Mouse (Mus musculus): ENCODE results near the gene Ficd. TPM values are rescaled to one million over a fixed set of nuclear protein-coding genes. Genes with fewer than 3 reads are reported as not detected.

The Ficd gene
- 1.0 and 3.0 TPM in 2 replicates for polyA plus RNA-seq (2011; ENCODE audit: insufficient read depth, insufficient read length, low replicate concordance, missing spikeins)

DNA sequence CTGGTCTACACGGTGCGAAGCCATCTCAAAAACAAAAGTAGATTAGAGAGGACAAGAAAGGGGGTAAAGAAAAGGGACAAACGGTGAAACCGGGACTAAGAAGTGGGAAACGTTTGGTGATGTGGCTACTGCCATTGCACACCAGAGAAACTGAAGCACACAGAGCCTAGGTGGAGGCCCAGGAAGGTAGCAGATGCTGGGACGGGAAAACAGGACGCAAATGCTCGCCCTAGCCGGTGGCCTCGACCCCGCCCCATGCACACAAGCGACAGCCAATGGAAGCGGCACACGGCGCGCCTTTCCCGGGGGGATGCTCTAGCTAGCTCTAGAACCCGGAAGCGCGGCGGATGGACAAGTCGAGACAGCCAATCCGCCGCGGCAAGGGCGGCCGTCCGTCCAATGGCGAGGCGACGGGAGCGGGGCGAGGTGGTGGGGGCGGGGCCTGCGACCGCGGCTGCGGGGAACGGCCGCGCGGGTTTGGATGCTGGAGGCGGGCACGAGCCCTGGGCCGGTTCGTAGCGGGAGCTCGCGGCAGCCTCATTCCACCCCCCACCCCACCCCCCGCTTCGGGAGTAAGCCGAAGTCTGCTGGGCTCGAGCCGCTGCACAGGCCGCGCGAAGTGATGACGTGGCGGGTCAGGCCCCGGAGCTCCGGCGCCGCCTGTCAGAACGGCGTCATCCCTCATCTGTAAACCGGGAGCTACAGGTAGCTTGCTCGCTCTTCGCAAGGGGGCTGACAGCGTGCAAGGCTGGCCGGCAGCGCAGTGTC is at the start of gene Ficd:
Gene Ficd, plus strand, starts transcription at position 459 of the 768 bp plus-strand sequence.
- peak within 1 kb of the TSS; percentile 83 for H3K4me3 ChIP-seq (replicated peaks; ENCODE audit: control insufficient read depth, low read depth, low read length)
- H3K4me1 ChIP-seq (ENCODE audit: control insufficient read depth, insufficient read depth, low read length), result peaks cover 1% of the 10 kb centered on the region; the same call in 1 of the 2 replicates
- peak within 1 kb of the TSS; percentile 97 for H3K27ac ChIP-seq (ENCODE audit: control insufficient read depth, insufficient read depth, low read depth, low read length, poor library complexity)
- WGBS, result under 1% methylated on average over 71 of the region's 71 CpGs
- TF ChIP-seq CTCF (IDR thresholded peaks at IDR 0.05; ENCODE audit: control insufficient read depth, insufficient read depth, low read length) (no peak), POLR2A (IDR thresholded peaks at IDR 0.05; ENCODE audit: borderline replicate concordance, control insufficient read depth, low read depth, low read length) (peak; percentile 62; the same call in 1 of the 2 replicates)

DNA sequence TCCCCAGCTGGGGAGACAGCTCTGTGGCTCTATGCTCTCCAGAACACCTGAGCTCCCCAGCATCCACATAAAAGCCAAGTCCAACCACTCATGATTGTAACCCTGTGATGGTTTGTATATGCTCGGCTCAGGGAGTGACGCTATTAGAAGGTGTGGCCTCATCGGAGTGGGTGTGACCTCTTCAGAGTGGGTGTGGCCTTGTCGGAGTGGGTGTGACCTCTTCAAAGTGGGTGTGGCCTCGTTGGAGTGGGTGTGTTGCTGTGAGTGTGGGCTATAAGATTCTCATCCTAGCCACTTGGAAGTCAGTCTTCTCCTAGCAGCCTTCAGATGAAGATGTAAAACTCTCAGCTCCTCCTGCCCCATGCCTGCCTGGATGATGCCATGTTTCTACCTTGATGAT is 48.1 kb upstream of the Ficd start:
- H3K4me1 ChIP-seq (ENCODE audit: control insufficient read depth, insufficient read depth, low read length), result no peaks in the 10 kb centered on the region
- no peak overlapping the region for H3K4me3 ChIP-seq (replicated peaks; ENCODE audit: control insufficient read depth, low read depth, low read length)
- WGBS, result 73% methylated on average over 5 of the region's 5 CpGs
- no peak for TF ChIP-seq POLR2A (IDR thresholded peaks at IDR 0.05; ENCODE audit: borderline replicate concordance, control insufficient read depth, low read depth, low read length)
- TF ChIP-seq CTCF (IDR thresholded peaks at IDR 0.05; ENCODE audit: control insufficient read depth, insufficient read depth, low read length), result no peak
- no peak overlapping the region for H3K27ac ChIP-seq (ENCODE audit: control insufficient read depth, insufficient read depth, low read depth, low read length, poor library complexity)

DNA sequence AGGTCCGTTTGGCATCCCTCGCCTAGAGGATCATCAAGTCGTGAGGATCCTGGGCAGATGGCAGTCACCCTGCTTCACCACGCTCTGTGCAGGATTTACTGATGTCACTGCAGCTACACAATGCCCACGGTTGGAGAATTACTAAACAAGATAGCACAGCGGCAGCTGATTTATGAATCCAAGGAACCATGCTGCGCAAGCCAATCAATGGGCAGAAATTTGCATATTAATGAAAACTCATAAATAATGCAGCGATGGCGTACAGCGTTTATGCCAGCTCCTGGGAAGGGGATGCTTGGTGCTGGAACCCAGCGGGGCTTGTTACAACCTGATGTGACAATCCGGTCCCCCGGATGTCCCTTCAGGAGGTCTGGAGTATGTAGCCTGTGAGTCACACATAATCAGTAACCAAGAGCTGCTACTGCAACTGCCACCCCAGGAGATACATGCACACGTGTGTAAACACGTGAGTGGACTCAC is 45.5 kb upstream of the Ficd start:
- H3K4me3 ChIP-seq (replicated peaks; ENCODE audit: control insufficient read depth, low read depth, low read length), result no peak overlapping the region
- 77% methylated on average over 15 of the region's 15 CpGs for WGBS
- H3K4me1 ChIP-seq (ENCODE audit: control insufficient read depth, insufficient read depth, low read length), result no peaks in the 10 kb centered on the region
- no peak for TF ChIP-seq CTCF (IDR thresholded peaks at IDR 0.05; ENCODE audit: control insufficient read depth, insufficient read depth, low read length)
- no peak overlapping the region for H3K27ac ChIP-seq (ENCODE audit: control insufficient read depth, insufficient read depth, low read depth, low read length, poor library complexity)

DNA sequence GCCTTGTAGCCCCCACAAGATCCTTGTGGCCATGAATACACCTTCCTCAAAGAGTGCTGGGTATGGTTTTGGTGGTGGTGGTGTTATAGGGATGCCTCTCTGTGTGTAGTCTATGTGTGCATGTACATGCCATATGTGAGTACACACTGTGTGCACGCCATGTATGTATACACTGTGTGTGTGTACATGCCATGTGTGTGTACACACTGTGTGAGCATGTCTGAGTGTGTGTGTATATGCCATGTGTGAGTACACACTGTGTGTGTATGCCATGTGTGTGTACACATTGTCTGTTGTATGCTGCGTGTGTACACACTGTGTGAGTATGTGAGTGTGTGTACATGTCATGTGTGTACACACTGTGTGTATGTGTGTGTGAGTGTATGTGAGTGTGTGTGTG is 44.7 kb upstream of the Ficd start:
- WGBS, result 81% methylated on average over 2 of the region's 2 CpGs
- H3K27ac ChIP-seq (ENCODE audit: control insufficient read depth, insufficient read depth, low read depth, low read length, poor library complexity), result no peak overlapping the region
- no peak overlapping the region for H3K4me3 ChIP-seq (replicated peaks; ENCODE audit: control insufficient read depth, low read depth, low read length)
- no peaks in the 10 kb centered on the region for H3K4me1 ChIP-seq (ENCODE audit: control insufficient read depth, insufficient read depth, low read length)
- no peak for TF ChIP-seq CTCF (IDR thresholded peaks at IDR 0.05; ENCODE audit: control insufficient read depth, insufficient read depth, low read length)
- no peak for TF ChIP-seq POLR2A (IDR thresholded peaks at IDR 0.05; ENCODE audit: borderline replicate concordance, control insufficient read depth, low read depth, low read length)

DNA sequence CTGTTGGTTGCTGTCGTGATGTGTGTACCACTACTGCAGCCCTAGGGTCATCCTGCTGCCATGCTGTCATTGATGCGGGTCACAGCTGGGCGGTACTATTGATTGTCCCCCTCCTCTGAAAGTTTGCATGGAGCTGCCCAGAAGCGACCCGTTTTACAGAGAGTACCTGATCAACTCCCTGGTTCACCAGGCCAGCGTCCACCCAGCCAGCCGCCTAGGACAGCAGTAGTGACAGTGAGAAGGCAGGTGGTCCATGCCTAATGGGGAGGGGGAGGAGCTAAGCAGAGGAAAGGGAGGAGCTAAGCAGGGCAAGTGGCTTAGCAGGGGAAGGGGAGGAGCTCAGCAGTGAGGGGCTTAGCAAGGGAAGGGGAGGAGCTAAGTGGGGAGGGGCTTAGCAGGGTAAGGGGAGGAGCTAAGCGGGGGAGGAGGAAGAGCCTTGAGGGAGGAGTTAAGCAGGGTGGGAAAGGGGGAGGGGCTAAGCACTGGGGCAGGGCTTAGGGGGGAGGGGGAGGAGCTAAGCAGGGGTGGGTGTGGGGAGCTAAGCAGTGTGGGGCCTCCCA is 42.3 kb upstream of the Ficd start:
- H3K4me1 ChIP-seq (ENCODE audit: control insufficient read depth, insufficient read depth, low read length), result no peaks in the 10 kb centered on the region
- 84% methylated on average over 8 of the region's 8 CpGs for WGBS
- TF ChIP-seq CTCF (IDR thresholded peaks at IDR 0.05; ENCODE audit: control insufficient read depth, insufficient read depth, low read length) (no peak), POLR2A (IDR thresholded peaks at IDR 0.05; ENCODE audit: borderline replicate concordance, control insufficient read depth, low read depth, low read length) (no peak)
- H3K4me3 ChIP-seq (replicated peaks; ENCODE audit: control insufficient read depth, low read depth, low read length), result no peak overlapping the region
- no peak overlapping the region for H3K27ac ChIP-seq (ENCODE audit: control insufficient read depth, insufficient read depth, low read depth, low read length, poor library complexity)

DNA sequence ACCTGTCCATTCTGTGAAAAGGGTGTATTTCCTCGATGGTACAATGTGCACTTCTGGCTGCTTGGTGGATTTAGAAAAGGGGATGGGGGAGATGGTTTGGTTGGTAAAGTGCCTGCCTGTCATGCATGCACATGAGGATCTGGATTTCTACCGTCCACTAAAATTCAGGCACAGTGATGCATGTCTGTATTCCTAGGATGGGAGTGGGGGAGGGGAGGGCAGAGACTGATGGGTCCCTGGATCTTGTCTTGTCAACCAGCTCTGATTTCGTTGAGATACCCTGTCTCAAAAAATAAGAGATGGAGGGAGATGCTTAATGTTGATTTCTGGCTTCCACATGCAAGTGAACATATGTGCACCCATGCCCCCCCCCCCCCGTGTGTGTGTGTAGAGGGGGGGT is 41.6 kb upstream of the Ficd start:
- H3K27ac ChIP-seq (ENCODE audit: control insufficient read depth, insufficient read depth, low read depth, low read length, poor library complexity), result no peak overlapping the region
- H3K4me3 ChIP-seq (replicated peaks; ENCODE audit: control insufficient read depth, low read depth, low read length), result no peak overlapping the region
- TF ChIP-seq CTCF (IDR thresholded peaks at IDR 0.05; ENCODE audit: control insufficient read depth, insufficient read depth, low read length), result no peak
- no peak for TF ChIP-seq POLR2A (IDR thresholded peaks at IDR 0.05; ENCODE audit: borderline replicate concordance, control insufficient read depth, low read depth, low read length)
- WGBS, result 63% methylated on average over 4 of the region's 4 CpGs
- H3K4me1 ChIP-seq (ENCODE audit: control insufficient read depth, insufficient read depth, low read length), result no peaks in the 10 kb centered on the region

DNA sequence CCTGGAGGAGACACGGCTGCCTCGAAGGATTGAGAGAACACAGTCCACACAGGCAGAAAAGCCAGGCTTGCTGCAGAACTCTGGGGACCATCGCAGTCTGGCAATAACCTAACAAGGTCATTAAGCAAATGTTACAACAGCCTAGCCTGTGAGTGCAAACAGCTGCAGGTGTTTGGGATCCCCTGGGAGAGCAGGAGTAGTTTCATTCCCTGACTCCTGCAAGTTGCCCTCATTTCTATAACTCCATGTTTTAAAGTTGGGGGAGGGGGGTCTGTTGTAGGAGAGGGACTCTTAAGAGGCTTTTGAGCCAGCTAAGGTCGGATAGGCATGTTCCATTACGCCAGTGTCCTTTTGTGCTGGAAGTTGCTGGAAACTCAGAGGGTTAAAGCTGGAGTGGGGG is 41.2 kb upstream of the Ficd start:
- Histone ChIP-seq H3K4me1 (ENCODE audit: control insufficient read depth, insufficient read depth, low read length) (no peaks in the 10 kb centered on the region), H3K4me3 (replicated peaks; ENCODE audit: control insufficient read depth, low read depth, low read length) (no peak overlapping the region), H3K27ac (ENCODE audit: control insufficient read depth, insufficient read depth, low read depth, low read length, poor library complexity) (no peak overlapping the region)
- no peak for TF ChIP-seq POLR2A (IDR thresholded peaks at IDR 0.05; ENCODE audit: borderline replicate concordance, control insufficient read depth, low read depth, low read length)
- TF ChIP-seq CTCF (IDR thresholded peaks at IDR 0.05; ENCODE audit: control insufficient read depth, insufficient read depth, low read length), result no peak
- WGBS, result 58% methylated on average over 5 of the region's 5 CpGs

DNA sequence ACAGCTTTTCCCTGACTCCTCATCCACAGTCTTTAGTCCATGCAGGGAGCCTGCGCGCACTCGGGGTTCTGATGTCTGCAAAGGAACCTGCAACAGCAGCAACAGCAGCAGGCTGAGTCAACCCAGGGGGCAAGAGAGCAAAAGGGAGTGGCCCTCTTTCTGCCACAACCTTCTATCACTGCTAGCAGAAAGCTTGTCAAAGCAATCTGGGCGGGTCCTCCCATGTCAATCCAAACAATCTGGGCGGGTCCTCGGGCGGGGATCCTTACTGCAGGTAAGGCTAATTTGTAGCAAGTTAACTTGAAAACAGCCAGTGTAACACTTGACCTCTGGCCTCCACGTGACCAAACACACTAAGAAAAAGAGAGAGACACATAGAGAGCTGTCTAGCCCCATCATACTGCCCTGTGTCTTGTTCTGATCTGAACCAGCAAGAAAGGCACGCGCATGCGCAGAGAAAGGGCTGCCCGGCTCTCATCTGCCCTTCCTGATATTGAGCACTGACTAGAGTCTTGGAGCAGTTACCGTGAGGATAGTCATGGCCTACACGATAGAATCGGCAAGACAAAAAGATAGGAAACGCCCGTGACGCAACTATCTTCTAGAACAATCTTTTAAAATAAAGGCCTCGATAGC is 35.1 kb upstream of the Ficd start:
- Histone ChIP-seq H3K27ac (ENCODE audit: control insufficient read depth, insufficient read depth, low read depth, low read length, poor library complexity) (no peak overlapping the region), H3K4me1 (ENCODE audit: control insufficient read depth, insufficient read depth, low read length) (no peaks in the 10 kb centered on the region), H3K4me3 (replicated peaks; ENCODE audit: control insufficient read depth, low read depth, low read length) (no peak overlapping the region)
- 63% methylated on average over 19 of the region's 19 CpGs for WGBS
- TF ChIP-seq CTCF (IDR thresholded peaks at IDR 0.05; ENCODE audit: control insufficient read depth, insufficient read depth, low read length) (no peak), POLR2A (IDR thresholded peaks at IDR 0.05; ENCODE audit: borderline replicate concordance, control insufficient read depth, low read depth, low read length) (no peak)
